Mouse (Mus musculus): ENCODE measurements around the gene Flot1.
A peak's percentile ranks its signal among the peaks of the same experiment; 100 is the strongest.

GRCm38 (mm10) chr17:35870884-35871696 is 48.1 kb downstream of the Flot1 start:
- TF ChIP-seq POLR2A (IDR thresholded peaks at IDR 0.05; ENCODE audit: control insufficient read depth in 1 of 2, insufficient read depth in 1 of 2, low read depth in 1 of 2, low read length in 2 of 2, poor library complexity in 1 of 2) = 0 out of 4 replicates have a peak, but pooled peaks of 1 of the 2 experiments have one; percentile 3
- no peak for TF ChIP-seq E2F4 (IDR thresholded peaks at IDR 0.05; ENCODE audit: borderline replicate concordance, low read depth, low read length)
- TF ChIP-seq CTCF (IDR thresholded peaks at IDR 0.05 in 2 of 3, conservative IDR thresholded peaks at IDR 0.05 in 1 of 3; ENCODE audit: control insufficient read depth in 1 of 3, insufficient read depth in 1 of 3, low read depth in 2 of 3, low read length in 3 of 3, poor library complexity in 1 of 3, severe bottlenecking in 1 of 3) = peak; percentile 59 to 80 (median 73)
- peak; percentile 76 for TF ChIP-seq SMC3 (IDR thresholded peaks at IDR 0.05; ENCODE audit: low read depth, low read length)
- TF ChIP-seq UBTF (IDR thresholded peaks at IDR 0.05; ENCODE audit: borderline replicate concordance, insufficient read depth, low read depth, low read length) = no peak
- TF ChIP-seq ZC3H11A (IDR thresholded peaks at IDR 0.05; ENCODE audit: low read depth, low read length) = peak; percentile 46
- TF ChIP-seq EP300 (IDR thresholded peaks at IDR 0.05; ENCODE audit: low read depth in 1 of 2, low read length in 2 of 2) = no peak
- 0 out of 2 replicates have a peak, but pooled peaks have one; percentile 8 for TF ChIP-seq USF1 (IDR thresholded peaks at IDR 0.05; ENCODE audit: low read depth, low read length)
- no peak for TF ChIP-seq MAX (IDR thresholded peaks at IDR 0.05; ENCODE audit: low read length)
- TF ChIP-seq ZKSCAN1 (IDR thresholded peaks at IDR 0.05; ENCODE audit: low read depth, low read length) = no peak
- no peak for TF ChIP-seq NRF1 (IDR thresholded peaks at IDR 0.05; ENCODE audit: insufficient read depth, low read depth, low read length, poor library complexity, severe bottlenecking)
- TF ChIP-seq ZMIZ1 (IDR thresholded peaks at IDR 0.05; ENCODE audit: low read depth, low read length) = no peak
